ENCODE assay signal across 8 mouse cellular contexts in genomic region chr19:41015951-41016716, GRCm38 (mm10). TPM values are rescaled to one million over a fixed set of nuclear protein-coding genes. Genes with fewer than 3 reads are reported as not detected.
DNase-seq lines count a peak whose midpoint lies in the region; ATAC-seq lines count a peak whose summit lies in the region.

No protein-coding gene starts in this region.

- H3K27ac ChIP-seq in embryonic facial prominence, embryonic 13.5 days = no peak overlapping the region

- intact Hi-C loops in heart, postnatal 36 days (cut with DNase I) = loop anchor here (1.0 to 2.0 kb wide), 3 partner anchors 53 to 261 kb away; no protein-coding TSS in a partner anchor

- no peaks in the 10 kb centered on the region for H3K36me3 ChIP-seq in embryonic facial prominence, embryonic 13.5 days

- H3K9ac ChIP-seq in embryonic facial prominence, embryonic 13.5 days = 0 out of 2 replicates have a peak overlapping the region, but pooled peaks have one; percentile 44

- peaks cover 25% of the 10 kb centered on the region for H3K27me3 ChIP-seq in embryonic facial prominence, embryonic 13.5 days

- 15% methylated on average over 14 of the region's 14 CpGs for WGBS in embryonic facial prominence, embryonic 13.5 days

- no peaks in the 10 kb centered on the region for H3K9me3 ChIP-seq in embryonic facial prominence, embryonic 13.5 days

- DNase-seq in adrenal gland, adult (ENCODE audit: inconsistent age in 2 of 2, low spot score in 1 of 2) = peak; percentile 17 to 72
- no peak for DNase-seq in adrenal gland, postnatal 25 days
- DNase-seq in adrenal gland, adult 8-10 months = peak; percentile 10
- peak; percentile 53 to 62 for DNase-seq in heart, postnatal 36 days
- peak; percentile 70 to 73 for DNase-seq in layer of hippocampus, postnatal 10 days (ENCODE audit: low spot score in 2 of 2)
- DNase-seq in lung, postnatal 36 days = peak; percentile 71
- DNase-seq in right cerebral cortex, postnatal 10 days (ENCODE audit: low spot score in 2 of 2) = peak; percentile 82 to 86

- H3K4me2 ChIP-seq in embryonic facial prominence, embryonic 13.5 days = peak overlapping the region; percentile 54

- H3K4me3 ChIP-seq in embryonic facial prominence, embryonic 13.5 days = peak overlapping the region; percentile 23

- peaks cover 22% of the 10 kb centered on the region for H3K4me1 ChIP-seq in embryonic facial prominence, embryonic 13.5 days

- ATAC-seq in embryonic facial prominence, embryonic 13.5 days (ENCODE audit: insufficient number of reproducible peaks, insufficient read depth, low FRiP score, low TSS enrichment, low read depth) = no peak

RNA-seq across cellular contexts. Expression of gene Dntt, which starts 12.9 kb away (rescaled TPM):
- not detected in 2 replicates for total RNA-seq in adrenal gland, postnatal 25 days (2021)
- total RNA-seq in adrenal gland, adult 8-10 months (2022) = not detected
- polyA plus RNA-seq in embryonic facial prominence, embryonic 13.5 days (2015; fragmentation: Nextera tagmentation; extraction: Ambion mirVana) = not detected in 2 replicates
- not detected for total RNA-seq in heart, postnatal 36 days (2021)
- under 1 TPM; 0.16 to 0.30 TPM for total RNA-seq in layer of hippocampus, postnatal 10 days (2021)

RNA-seq across cellular contexts. Expression of gene Blnk, which starts 21.8 kb away (rescaled TPM):
- 0.91 TPM in 1 of 2 replicates, not detected in the other for total RNA-seq in adrenal gland, postnatal 25 days (2021)
- 1 to 10 TPM; 1.2 to 4.8 (median 3.1) TPM for total RNA-seq in adrenal gland, adult 8-10 months (2022)
- 2.2 and 2.9 TPM in 2 replicates for polyA plus RNA-seq in embryonic facial prominence, embryonic 13.5 days (2015; fragmentation: Nextera tagmentation; extraction: Ambion mirVana)
- total RNA-seq in heart, postnatal 36 days (2021) = 1 to 10 TPM; 1.6 to 2.0 TPM
- 1 to 10 TPM; 2.3 to 2.4 TPM for total RNA-seq in layer of hippocampus, postnatal 10 days (2021)
